Mouse (Mus musculus) neural tube, embryonic 14.5 days (tissue): ENCODE results near the gene Ccser1. TPM values are rescaled to one million over a fixed set of nuclear protein-coding genes. Genes with fewer than 3 reads are reported as not detected.
A peak's percentile ranks its signal among the peaks of the same experiment; 100 is the strongest.

Source experiments
- ATAC-seq: fragments of 200-750 bp; cut with Nextera tagmentation; 2 replicates; pipeline ENCODE4 v1.8.0; 2017; ENCODE audit warnings: low read depth, mild to moderate bottlenecking, moderate TSS enrichment, moderate library complexity
- H3K27ac ChIP-seq: fragments of 300-500 bp; sonication (generic); 2 replicates; pipeline ENCODE4 v1.5.1; 2014; ENCODE audit warnings: low read depth, mild to moderate bottlenecking, control low read depth, low read length, moderate library complexity, mixed read lengths
- H3K27me3 ChIP-seq: fragments of 300-500 bp; sonication (generic); 2 replicates; pipeline ENCODE4 v1.6.1; 2014; ENCODE audit warnings: low read length; ENCODE audit not compliant: control insufficient read depth, insufficient read depth
- H3K36me3 ChIP-seq: fragments of 300-500 bp; sonication (generic); 2 replicates; pipeline ENCODE4 v1.6.1; 2014; ENCODE audit warnings: low read length, mixed read lengths; ENCODE audit not compliant: control insufficient read depth, insufficient read depth
- H3K4me1 ChIP-seq: fragments of 300-500 bp; sonication (generic); 2 replicates; pipeline ENCODE4 v1.6.1; 2014; ENCODE audit warnings: low read length; ENCODE audit not compliant: control insufficient read depth, insufficient read depth
- H3K4me2 ChIP-seq: fragments of 300-500 bp; sonication (generic); 2 replicates; pipeline ENCODE4 v1.6.1; 2014; ENCODE audit warnings: mild to moderate bottlenecking, low read depth, low read length, control low read depth
- H3K4me3 ChIP-seq: fragments of 300-500 bp; sonication (generic); 2 replicates; pipeline ENCODE4 v1.5.1; 2014; ENCODE audit warnings: low read depth, low read length, control low read depth, mixed read lengths
- H3K9ac ChIP-seq: fragments of 300-500 bp; sonication (generic); replicated peaks from 2 replicates; pipeline ENCODE4 v1.6.1; 2014; ENCODE audit warnings: low read depth, mild to moderate bottlenecking, control low read depth, low read length, mixed read lengths
- H3K9me3 ChIP-seq: fragments of 300-500 bp; sonication (generic); 2 replicates; pipeline ENCODE4 v1.6.1; 2016; ENCODE audit warnings: low read length; ENCODE audit not compliant: control insufficient read depth
- WGBS: fragments of 180-500 bp; shearing (Covaris S2); extraction: QIAGEN DNeasy Blood & Tissue Kit; methylation state at CpG from one replicate; pipeline ENCODE4 v1.1.7; 2014; 5-methylcytosine and 5-hydroxymethylcytosine counted together
- polyA plus RNA-seq: library from polyadenylated mRNA; unstranded; fragments of >200 nt; fragmentation: Nextera tagmentation; extraction: Ambion mirVana; gene quantifications from 2 replicates; pipeline ENCODE4 v1.2.1, GENCODE M21; 2014

Ccser1 gene
- polyA plus RNA-seq, 1 experiment from 2014 or later: 37.5 TPM

GRCm38 (mm10) chr6:61430881-61431725 is 251.0 kb downstream of the Ccser1 start:
- H3K4me1 ChIP-seq: no peaks in the 10 kb centered on the region
- no peak overlapping the region for H3K4me2 ChIP-seq
- H3K9ac ChIP-seq: no peak overlapping the region
- no peaks in the 10 kb centered on the region for H3K9me3 ChIP-seq
- no peaks in the 10 kb centered on the region for H3K27me3 ChIP-seq
- H3K36me3 ChIP-seq: no peaks in the 10 kb centered on the region
- no peak overlapping the region for H3K27ac ChIP-seq
- 22% methylated on average over 5 of the region's 5 CpGs for WGBS
- ATAC-seq: no peak
- H3K4me3 ChIP-seq: no peak overlapping the region

GRCm38 (mm10) chr6:61431726-61431984 is 251.5 kb downstream of the Ccser1 start:
- 75% methylated on average over 2 of the region's 2 CpGs for WGBS
- H3K27me3 ChIP-seq: no peaks in the 10 kb centered on the region
- ATAC-seq: no peak
- H3K27ac ChIP-seq: no peak overlapping the region
- no peaks in the 10 kb centered on the region for H3K36me3 ChIP-seq
- H3K4me2 ChIP-seq: no peak overlapping the region
- no peaks in the 10 kb centered on the region for H3K9me3 ChIP-seq
- no peak overlapping the region for H3K4me3 ChIP-seq
- no peak overlapping the region for H3K9ac ChIP-seq
- no peaks in the 10 kb centered on the region for H3K4me1 ChIP-seq

GRCm38 (mm10) chr6:61432167-61432566 is 252.0 kb downstream of the Ccser1 start:
- ATAC-seq: no peak
- Histone ChIP-seq H3K4me1 (no peaks in the 10 kb centered on the region), H3K36me3 (no peaks in the 10 kb centered on the region), H3K9ac (no peak overlapping the region), H3K27ac (no peak overlapping the region), H3K9me3 (no peaks in the 10 kb centered on the region), H3K4me2 (no peak overlapping the region), H3K4me3 (no peak overlapping the region), H3K27me3 (no peaks in the 10 kb centered on the region)
- WGBS: 78% methylated on average over 3 of the region's 3 CpGs

DNA sequence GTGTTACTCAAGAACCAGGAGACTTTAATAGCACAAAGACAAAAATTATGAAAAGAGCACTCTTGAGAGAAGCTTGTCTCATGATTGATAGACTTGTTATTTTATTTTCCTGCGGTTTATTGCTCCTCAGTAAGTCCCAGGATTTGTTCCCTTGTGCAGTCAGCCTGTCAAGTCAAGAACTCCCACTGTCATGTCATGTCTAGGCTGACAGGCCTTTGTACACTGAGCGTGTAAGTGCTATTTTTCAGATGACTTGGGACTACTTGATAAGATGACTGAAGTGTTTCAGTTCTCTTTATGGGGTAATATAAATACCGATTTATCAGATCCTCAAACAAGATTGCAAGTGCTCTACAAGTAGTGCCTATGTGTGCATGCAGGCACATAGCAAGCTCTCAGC is 252.6 kb downstream of the Ccser1 start:
- no peak overlapping the region for H3K9ac ChIP-seq
- no peaks in the 10 kb centered on the region for H3K9me3 ChIP-seq
- no peaks in the 10 kb centered on the region for H3K36me3 ChIP-seq
- no peak overlapping the region for H3K27ac ChIP-seq
- H3K4me2 ChIP-seq: no peak overlapping the region
- no peaks in the 10 kb centered on the region for H3K27me3 ChIP-seq
- WGBS: 60% methylated on average over 3 of the region's 3 CpGs
- H3K4me3 ChIP-seq: no peak overlapping the region
- no peak for ATAC-seq
- no peaks in the 10 kb centered on the region for H3K4me1 ChIP-seq

DNA sequence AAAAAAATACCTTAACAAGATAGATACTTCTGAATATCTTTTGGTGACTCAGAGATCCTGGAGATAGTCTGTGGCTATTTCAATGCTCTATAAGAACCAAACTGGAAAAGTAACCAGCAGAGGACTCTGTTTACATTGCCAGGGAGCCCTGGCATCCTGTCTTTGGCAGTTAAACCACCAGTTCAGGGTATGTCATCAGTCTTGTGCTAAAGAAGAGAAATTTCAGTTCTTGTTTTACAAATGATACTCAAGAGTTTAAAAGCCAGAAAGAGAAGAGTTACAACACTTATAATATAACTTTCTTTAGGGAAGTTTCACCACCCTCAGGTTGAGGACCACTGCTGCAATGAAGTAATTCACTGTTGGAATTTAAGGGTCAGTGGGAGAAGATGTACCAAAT is 258.0 kb downstream of the Ccser1 start:
- ATAC-seq: no peak

GRCm38 (mm10) chr6:61471371-61472152 is 291.4 kb downstream of the Ccser1 start:
- WGBS: 43% methylated on average over 2 of the region's 2 CpGs
- no peaks in the 10 kb centered on the region for H3K9me3 ChIP-seq
- no peak overlapping the region for H3K4me2 ChIP-seq
- no peaks in the 10 kb centered on the region for H3K36me3 ChIP-seq
- no peaks in the 10 kb centered on the region for H3K27me3 ChIP-seq
- no peak overlapping the region for H3K9ac ChIP-seq
- ATAC-seq: no peak
- H3K4me3 ChIP-seq: no peak overlapping the region
- H3K4me1 ChIP-seq: no peaks in the 10 kb centered on the region
- H3K27ac ChIP-seq: no peak overlapping the region

More for the DNA sequence above, 258.0 kb downstream of the Ccser1 start:
- H3K4me2 ChIP-seq: no peak overlapping the region
- H3K27ac ChIP-seq: no peak overlapping the region
- H3K4me3 ChIP-seq: no peak overlapping the region
- no peaks in the 10 kb centered on the region for H3K4me1 ChIP-seq
- no peak overlapping the region for H3K9ac ChIP-seq
- no peaks in the 10 kb centered on the region for H3K36me3 ChIP-seq
- no peaks in the 10 kb centered on the region for H3K27me3 ChIP-seq
- no peaks in the 10 kb centered on the region for H3K9me3 ChIP-seq

- H3K36me3 ChIP-seq: no peaks in the 10 kb centered on the region
- H3K4me3 ChIP-seq: no peak overlapping the region
- WGBS: 49% methylated on average over 3 of the region's 3 CpGs
- no peaks in the 10 kb centered on the region for H3K9me3 ChIP-seq
- H3K4me1 ChIP-seq: no peaks in the 10 kb centered on the region
- H3K4me2 ChIP-seq: no peak overlapping the region
- no peak overlapping the region for H3K9ac ChIP-seq
- H3K27me3 ChIP-seq: no peaks in the 10 kb centered on the region
- ATAC-seq: no peak
- H3K27ac ChIP-seq: no peak overlapping the region
Measured at GRCm38 (mm10) chr6:61485336-61485735, 305.2 kb downstream of the Ccser1 start.

DNA sequence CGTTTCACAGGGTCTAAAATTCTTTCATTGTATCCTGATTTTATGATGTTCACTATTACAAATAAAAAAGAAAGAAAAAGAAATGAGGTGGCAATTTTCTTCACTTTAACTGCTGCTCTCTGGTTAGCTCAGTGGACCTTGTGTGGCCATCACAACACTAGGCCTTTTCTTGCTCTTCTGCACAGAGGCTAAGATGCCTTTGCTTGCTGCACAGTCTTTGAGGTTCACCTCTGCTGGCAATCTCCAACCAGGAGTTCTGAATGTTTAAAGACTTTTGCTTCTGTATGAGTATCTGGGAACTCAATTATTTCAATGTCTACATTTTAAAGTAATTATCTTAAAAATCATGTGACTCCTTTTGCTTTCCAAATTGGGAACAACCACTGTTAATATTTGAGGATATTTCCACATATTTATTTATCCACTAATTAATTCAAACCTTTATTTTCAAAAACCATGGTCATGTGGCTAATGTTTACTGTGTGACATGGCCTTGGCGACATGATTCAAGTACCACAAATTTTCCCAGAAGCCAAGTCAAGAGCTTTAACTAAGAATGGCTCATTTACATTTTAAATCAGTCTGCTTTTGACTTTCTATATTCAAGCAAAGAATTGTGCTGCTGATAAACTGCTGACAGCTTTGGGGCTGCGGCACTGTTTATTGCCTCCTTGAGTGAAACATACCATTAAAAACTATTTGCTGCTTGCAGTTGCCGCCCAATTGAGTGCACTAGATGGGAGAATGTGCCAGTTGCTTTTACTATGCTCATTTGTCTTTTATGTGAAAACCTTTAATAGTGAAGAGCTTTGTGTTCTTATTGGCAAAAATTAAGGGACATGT is 312.1 kb downstream of the Ccser1 start:
- Histone ChIP-seq H3K4me3 (no peak overlapping the region), H3K27me3 (no peaks in the 10 kb centered on the region), H3K9me3 (no peaks in the 10 kb centered on the region), H3K36me3 (no peaks in the 10 kb centered on the region), H3K27ac (no peak overlapping the region), H3K4me1 (no peaks in the 10 kb centered on the region), H3K9ac (no peak overlapping the region), H3K4me2 (no peak overlapping the region)
- ATAC-seq: peak; percentile 82; the same call in 1 of the 2 replicates
- 26% methylated on average over 4 of the region's 4 CpGs for WGBS
